Mouse (Mus musculus) MEL (cell line): ENCODE measurements around the gene Sept6. TPM values are rescaled to one million over a fixed set of nuclear protein-coding genes. Genes with fewer than 3 reads are reported as not detected.

Experiments used
- DNase-seq: peaks from one replicate; pipeline ENCODE4 v3.0.0; 2011; ENCODE audit warnings: low read depth, low spot score
- H3K27ac ChIP-seq: 2 replicates; pipeline ENCODE4 v1.5.1; 2012; ENCODE audit warnings: low read depth, mild to moderate bottlenecking, control low read depth, low read length, moderate library complexity; ENCODE audit not compliant: control insufficient read depth
- H3K27me3 ChIP-seq, 2 experiments: fragments of 150-350 bp in 1 of 2; sonication (generic) in 1 of 2; 2 replicates each; pipeline ENCODE4 v1.6.1; 2012; ENCODE audit warnings: low read length in 2 of 2, mild to moderate bottlenecking in 2 of 2, improper control_type of control experiment in 1 of 2, moderate library complexity in 1 of 2; ENCODE audit not compliant: insufficient read depth in 2 of 2, control insufficient read depth in 1 of 2
- H3K36me3 ChIP-seq, 2 experiments: 2 replicates each; pipeline ENCODE4 v1.6.1; 2012 to 2014; ENCODE audit warnings: low read length in 2 of 2, improper control_type of control experiment in 1 of 2, inconsistent platforms in 1 of 2, mild to moderate bottlenecking in 1 of 2; ENCODE audit not compliant: insufficient read depth in 2 of 2, control insufficient read depth in 1 of 2
- H3K4me1 ChIP-seq, 2 experiments: fragments of 150-350 bp in 1 of 2; sonication (generic) in 1 of 2; 2 replicates each; pipeline ENCODE4 v1.6.1; 2012; ENCODE audit warnings: low read length in 2 of 2, improper control_type of control experiment in 1 of 2, mild to moderate bottlenecking in 1 of 2; ENCODE audit not compliant: insufficient read depth in 2 of 2, control insufficient read depth in 1 of 2
- H3K4me3 ChIP-seq, 2 experiments: fragments of 150-350 bp in 1 of 2; sonication (generic) in 1 of 2; 2 replicates each; pipeline ENCODE4 v1.5.1; 2012; ENCODE audit warnings: low read depth in 2 of 2, low read length in 2 of 2, mild to moderate bottlenecking in 2 of 2, moderate library complexity in 2 of 2, control low read depth in 1 of 2, improper control_type of control experiment in 1 of 2; ENCODE audit not compliant: control insufficient read depth in 1 of 2, insufficient read depth in 1 of 2
- H3K79me2 ChIP-seq: 2 replicates; pipeline ENCODE4 v1.6.1; 2012; ENCODE audit warnings: mild to moderate bottlenecking, low read length, moderate library complexity; ENCODE audit not compliant: control insufficient read depth, poor library complexity, insufficient read depth
- H3K9ac ChIP-seq: 2 replicates; pipeline ENCODE4 v1.6.1; 2012; ENCODE audit warnings: low read depth, mild to moderate bottlenecking, control low read depth, low read length, moderate library complexity; ENCODE audit not compliant: control insufficient read depth, poor library complexity, severe bottlenecking
- H3K9me3 ChIP-seq: fragments of 150-350 bp; sonication (generic); replicated peaks from 2 replicates; pipeline ENCODE4 v1.6.1; 2012; ENCODE audit warnings: mild to moderate bottlenecking, low read length, improper control_type of control experiment, moderate library complexity; ENCODE audit not compliant: insufficient read depth
- BHLHE40 ChIP-seq: IDR thresholded peaks from 2 replicates; pipeline ENCODE4 v1.6.1; 2012; ENCODE audit warnings: low read depth, mild to moderate bottlenecking, inconsistent platforms, low read length, improper control_type of control experiment, borderline replicate concordance
- ELF1 ChIP-seq: IDR thresholded peaks from 2 replicates; pipeline ENCODE4 v1.6.1; 2014; ENCODE audit warnings: low read depth, mild to moderate bottlenecking, inconsistent platforms, low read length, improper control_type of control experiment, moderate library complexity
- EP300 ChIP-seq, 2 experiments: IDR thresholded peaks; 2 replicates each; pipeline ENCODE4 v1.6.1; 2011; ENCODE audit warnings: improper control_type of control experiment in 2 of 2, low read length in 2 of 2, low read depth in 1 of 2, mild to moderate bottlenecking in 1 of 2
- ETS1 ChIP-seq: IDR thresholded peaks from 2 replicates; pipeline ENCODE4 v1.6.1; 2012; ENCODE audit warnings: low read depth, mild to moderate bottlenecking, inconsistent platforms, low read length, improper control_type of control experiment, moderate library complexity
- GABPA ChIP-seq: IDR thresholded peaks from 2 replicates; pipeline ENCODE4 v1.6.1; 2012; ENCODE audit warnings: low read depth, mild to moderate bottlenecking, inconsistent platforms, low read length, improper control_type of control experiment, moderate library complexity
- HCFC1 ChIP-seq: IDR thresholded peaks from 2 replicates; pipeline ENCODE4 v1.6.1; 2012; ENCODE audit warnings: low read depth, mild to moderate bottlenecking, inconsistent platforms, low read length, improper control_type of control experiment, moderate library complexity
- JUND ChIP-seq: IDR thresholded peaks from 2 replicates; pipeline ENCODE4 v1.6.1; 2011; ENCODE audit warnings: low read depth, mild to moderate bottlenecking, improper control_type of control experiment, low read length
- KAT2A ChIP-seq: conservative IDR thresholded peaks from 2 replicates; pipeline ENCODE4 v1.6.1; 2012; ENCODE audit warnings: low read depth, low read length, improper control_type of control experiment, inconsistent platforms
- MAFK ChIP-seq: IDR thresholded peaks from 2 replicates; pipeline ENCODE4 v1.6.1; 2011; ENCODE audit warnings: low read depth, mild to moderate bottlenecking, low read length, improper control_type of control experiment, borderline replicate concordance
- MAX ChIP-seq: IDR thresholded peaks from 2 replicates; pipeline ENCODE4 v1.6.1; 2011; ENCODE audit warnings: low read length, improper control_type of control experiment
- MAZ ChIP-seq: IDR thresholded peaks from 2 replicates; pipeline ENCODE4 v1.6.1; 2012; ENCODE audit warnings: low read depth, mild to moderate bottlenecking, inconsistent platforms, low read length, improper control_type of control experiment
- MEF2A ChIP-seq: IDR thresholded peaks from 2 replicates; pipeline ENCODE4 v1.6.1; 2014; ENCODE audit warnings: low read depth, mild to moderate bottlenecking, inconsistent platforms, low read length, improper control_type of control experiment; ENCODE audit not compliant: poor library complexity, insufficient replicate concordance, severe bottlenecking; ENCODE audit errors: extremely low read depth
- MYB ChIP-seq: IDR thresholded peaks from 2 replicates; pipeline ENCODE4 v1.6.1; 2011; ENCODE audit warnings: mild to moderate bottlenecking, low read depth, low read length, improper control_type of control experiment
- MYC ChIP-seq: IDR thresholded peaks from 2 replicates; pipeline ENCODE4 v1.6.1; 2011; ENCODE audit warnings: low read depth, mild to moderate bottlenecking, low read length, improper control_type of control experiment, moderate library complexity
- POLR2A ChIP-seq, 2 experiments: IDR thresholded peaks; 2 replicates each; pipeline ENCODE4 v1.6.1; 2011 to 2012; ENCODE audit warnings: low read length in 2 of 2, mild to moderate bottlenecking in 2 of 2, control low read depth in 1 of 2, improper control_type of control experiment in 1 of 2, low read depth in 1 of 2, moderate library complexity in 1 of 2; ENCODE audit not compliant: control insufficient read depth in 1 of 2, insufficient read depth in 1 of 2, poor library complexity in 1 of 2
- POLR2AphosphoS2 ChIP-seq: IDR thresholded peaks from 2 replicates; pipeline ENCODE4 v1.6.1; 2011; ENCODE audit warnings: low read length, improper control_type of control experiment
- POLR2AphosphoS5 ChIP-seq: IDR thresholded peaks from 2 replicates; pipeline ENCODE4 v1.6.1; 2012; ENCODE audit warnings: low read depth, borderline replicate concordance, mild to moderate bottlenecking, inconsistent platforms, low read length, moderate library complexity, mixed read lengths
- RAD21 ChIP-seq: IDR thresholded peaks from 2 replicates; pipeline ENCODE4 v1.6.1; 2011; ENCODE audit warnings: mild to moderate bottlenecking, low read depth, low read length, improper control_type of control experiment
- RCOR1 ChIP-seq: IDR thresholded peaks from 2 replicates; pipeline ENCODE4 v1.6.1; 2012; ENCODE audit warnings: low read depth, mild to moderate bottlenecking, inconsistent platforms, low read length, improper control_type of control experiment
- SIN3A ChIP-seq: IDR thresholded peaks from 2 replicates; pipeline ENCODE4 v1.6.1; 2012; ENCODE audit warnings: low read length, improper control_type of control experiment, inconsistent platforms
- TAL1 ChIP-seq: IDR thresholded peaks from 2 replicates; pipeline ENCODE4 v1.6.1; 2012; ENCODE audit warnings: mild to moderate bottlenecking, inconsistent platforms, low read length, moderate library complexity, mixed read lengths
- TBP ChIP-seq: IDR thresholded peaks from 2 replicates; pipeline ENCODE4 v1.8.0; 2011; ENCODE audit warnings: low read depth, low read length, improper control_type of control experiment
- TCF12 ChIP-seq: IDR thresholded peaks from 2 replicates; pipeline ENCODE4 v1.6.1; 2014; ENCODE audit warnings: low read depth, mild to moderate bottlenecking, inconsistent platforms, low read length, improper control_type of control experiment, moderate library complexity
- USF2 ChIP-seq, 2 experiments: IDR thresholded peaks; 2 replicates each; pipeline ENCODE4 v1.6.1; 2011 to 2012; ENCODE audit warnings: improper control_type of control experiment in 2 of 2, low read length in 2 of 2, borderline replicate concordance in 1 of 2, inconsistent platforms in 1 of 2, low read depth in 1 of 2, mild to moderate bottlenecking in 1 of 2; ENCODE audit not compliant: insufficient read depth in 1 of 2
- ZKSCAN1 ChIP-seq: IDR thresholded peaks from 2 replicates; pipeline ENCODE4 v1.6.1; 2012; ENCODE audit warnings: low read depth, mild to moderate bottlenecking, inconsistent platforms, low read length, improper control_type of control experiment, moderate library complexity
- polyA plus RNA-seq, 2 experiments: library from polyadenylated mRNA; stranded (reverse) in 1 of 2; unstranded in 1 of 2; fragments of >175 nt in 1 of 2; fragments of >200 nt in 1 of 2; gene quantifications; 2 replicates each; pipeline versions ENCODE4 v1.2.1 to v1.2.4; 2012; ENCODE audit warnings: low replicate concordance in 2 of 2, low read depth in 1 of 2; ENCODE audit not compliant: insufficient read length in 2 of 2, insufficient read depth in 1 of 2, missing spikeins in 1 of 2
- total RNA-seq: library from RNA; depleted of rRNA; stranded (reverse); fragments of 300-350 nt; gene quantifications from 2 replicates; pipeline ENCODE4 v1.2.3, GENCODE M21; 2012

The Sept6 gene
- total and polyA plus RNA-seq, 3 experiments: 16.5 to 37.8 TPM; not detected in 1

DNA sequence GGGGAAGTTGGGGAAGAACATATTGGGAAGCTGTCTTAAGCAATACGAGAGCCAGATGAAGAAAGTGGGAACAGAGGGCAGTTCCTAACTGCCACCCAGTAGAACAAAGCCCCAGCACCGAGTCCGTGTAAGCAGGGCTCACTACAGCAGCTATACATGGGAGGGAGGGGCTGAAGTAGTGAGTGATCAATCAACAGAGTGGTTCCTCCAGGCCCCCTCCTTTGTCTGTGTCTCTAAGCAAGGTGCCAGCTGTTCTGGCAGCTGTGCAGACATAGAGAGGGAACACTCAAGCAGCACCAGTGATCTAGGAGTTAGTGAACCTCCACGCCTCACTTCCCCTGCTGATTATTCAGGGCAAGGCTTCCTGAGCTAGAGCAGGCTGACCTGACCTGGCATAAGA, 61.9 kb downstream of the Sept6 start:
- H3K36me3 ChIP-seq: no peaks in the 10 kb centered on the region
- H3K4me1 ChIP-seq: no peaks in the 10 kb centered on the region
- no peak overlapping the region for H3K9ac ChIP-seq
- H3K27ac ChIP-seq: no peak overlapping the region
- TF ChIP-seq TBP (no peak), KAT2A (no peak), SIN3A (no peak), RAD21 (no peak), POLR2AphosphoS5 (no peak), HCFC1 (no peak), MYB (no peak), TAL1 (no peak), ZKSCAN1 (no peak), JUND (no peak), USF2 (IDR thresholded peaks at IDR 0.05; ENCODE audit: borderline replicate concordance in 1 of 2, insufficient read depth in 1 of 2, low read depth in 1 of 2, low read length in 2 of 2) (no peak), MAX (no peak), TCF12 (no peak), ETS1 (no peak), POLR2A (IDR thresholded peaks at IDR 0.05; ENCODE audit: control insufficient read depth in 1 of 2, insufficient read depth in 1 of 2, low read depth in 1 of 2, low read length in 2 of 2, poor library complexity in 1 of 2) (no peak), MAFK (no peak)
- H3K9me3 ChIP-seq: no peaks in the 10 kb centered on the region
- no peak overlapping the region for H3K4me3 ChIP-seq
- H3K79me2 ChIP-seq: no peaks in the 10 kb centered on the region
- H3K27me3 ChIP-seq: no peaks in the 10 kb centered on the region
- DNase-seq: no peak

DNA sequence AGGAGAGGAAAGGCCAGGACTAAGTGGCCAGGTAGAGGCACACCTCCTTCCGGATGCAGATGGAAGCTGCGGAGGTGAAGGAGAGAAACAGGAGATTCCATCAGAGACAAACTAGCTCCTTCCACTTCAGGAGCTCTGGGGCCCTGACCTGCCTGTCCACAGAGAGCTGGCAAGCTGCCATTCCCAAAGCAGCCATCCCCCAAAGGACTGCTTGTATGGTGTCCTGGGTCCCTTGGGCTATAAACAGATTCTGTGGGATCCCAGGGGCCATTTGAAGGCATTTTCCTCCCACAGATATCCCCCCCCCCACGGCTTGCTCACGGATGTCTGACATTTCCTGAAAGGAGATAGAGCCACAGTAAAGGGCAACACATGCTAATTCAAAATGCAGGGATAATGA, 62.8 kb downstream of the Sept6 start:
- Histone ChIP-seq H3K9me3 (no peaks in the 10 kb centered on the region), H3K79me2 (no peaks in the 10 kb centered on the region), H3K36me3 (no peaks in the 10 kb centered on the region), H3K4me3 (no peak overlapping the region)
- DNase-seq: no peak
- TF ChIP-seq GABPA: no peak
- no peak for TF ChIP-seq MAZ
- no peak for TF ChIP-seq MEF2A
- TF ChIP-seq RCOR1: no peak
- no peak for TF ChIP-seq MYC
- TF ChIP-seq POLR2AphosphoS2: no peak
- TF ChIP-seq BHLHE40: no peak
- TF ChIP-seq ELF1: no peak
- no peak for TF ChIP-seq ETS1
- no peak for TF ChIP-seq ZKSCAN1
- TF ChIP-seq EP300 (IDR thresholded peaks at IDR 0.05; ENCODE audit: low read depth in 1 of 2, low read length in 2 of 2): no peak
- no peak for TF ChIP-seq USF2 (IDR thresholded peaks at IDR 0.05; ENCODE audit: borderline replicate concordance in 1 of 2, insufficient read depth in 1 of 2, low read depth in 1 of 2, low read length in 2 of 2)
- no peak for TF ChIP-seq TAL1
- TF ChIP-seq RAD21: no peak
- TF ChIP-seq, all 39 proteins: peak for 0
- Histone ChIP-seq H3K9ac (no peak overlapping the region), H3K4me1 (no peaks in the 10 kb centered on the region), H3K27me3 (no peaks in the 10 kb centered on the region), H3K27ac (no peak overlapping the region)
